ENCODE assay signal across 25 mouse cellular contexts in the genomic region with DNA sequence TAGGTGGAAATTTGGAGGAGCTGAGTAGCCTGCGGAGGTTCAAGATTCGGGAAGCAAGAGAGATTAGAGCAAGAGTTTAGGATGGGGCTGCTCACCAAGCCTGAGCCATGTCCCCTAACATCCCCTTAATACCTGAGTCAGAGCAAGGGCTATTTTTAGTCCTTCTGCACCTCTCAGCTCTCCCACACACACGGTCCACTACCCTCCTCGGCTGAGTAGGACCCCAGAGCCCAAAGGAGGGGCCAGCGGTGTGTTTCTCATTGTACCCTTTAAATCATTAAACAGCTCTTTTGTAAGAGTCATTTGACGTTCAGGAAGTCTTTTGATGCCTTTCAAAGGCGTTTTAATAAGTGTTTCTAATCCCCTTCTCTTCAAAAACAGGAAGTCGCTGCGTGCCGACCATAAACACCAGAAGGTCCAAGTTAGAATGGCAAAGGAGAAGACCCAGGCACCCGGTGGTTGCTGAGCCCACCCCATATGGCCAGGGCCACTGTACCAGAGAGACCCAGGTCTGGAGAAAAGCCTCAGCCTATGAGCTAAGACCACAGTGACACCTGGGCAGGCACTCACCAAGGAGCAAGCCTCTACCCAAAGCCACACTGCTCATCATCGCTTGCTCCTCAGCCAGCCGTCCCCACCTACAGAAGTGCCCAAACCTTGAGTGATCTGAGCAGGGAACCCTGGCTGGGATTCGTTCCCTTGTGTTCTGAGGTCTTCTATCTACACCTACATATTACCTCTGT. TPM values are rescaled to one million over a fixed set of nuclear protein-coding genes. Genes with fewer than 3 reads are reported as not detected.
DNase-seq lines count a peak whose midpoint lies in the region; ATAC-seq and TF ChIP-seq lines count a peak whose summit lies in the region.
"Had no signal": no experiment of that assay in that cellular context is flagged by ENCODE, and none has a peak within 500 bp of the region (broad histone marks: within the 10 kb centered on the region; RNA-seq: fewer than 3 reads in every experiment).

No protein-coding gene starts in this region.

- no peak for DNase-seq in kidney, postnatal 36 days
- DNase-seq in kidney, postnatal 0 days (ENCODE audit: low spot score) = peak; percentile 62
- no peak for DNase-seq in kidney, adult 9 months
- no peak for DNase-seq in limb, embryonic 10.5 days (ENCODE audit: low spot score)
- DNase-seq: adrenal gland, postnatal 10 days; B cell, adult 2 months; cerebellum, adult 11 months; cerebellum, adult 2 months; cerebellum, adult 9-11 months; cerebellum, postnatal 25 days; gastrocnemius, postnatal 10 days; gastrocnemius, postnatal 36 days; heart, adult 2 months; heart, postnatal 14 days had no signal

- TF ChIP-seq CTCF in kidney, postnatal 0 days (IDR thresholded peaks at IDR 0.05; ENCODE audit: low read depth) = no peak

- peak overlapping the region; percentile 11; the same call in 1 of the 2 replicates for H3K27ac ChIP-seq in kidney, embryonic 14.5 days (ENCODE audit: low read depth, low read length)
- no peak overlapping the region for H3K27ac ChIP-seq in kidney, postnatal 0 days
- peak overlapping the region; percentile 42; the same call in 1 of the 2 replicates for H3K27ac ChIP-seq in limb, embryonic 10.5 days
- no peak overlapping the region for H3K27ac ChIP-seq in forebrain, embryonic 12.5 days
- H3K27ac ChIP-seq: embryonic facial prominence, embryonic 12.5 days; embryonic facial prominence, embryonic 15.5 days; forebrain, embryonic 15.5 days; heart, adult 2 months; heart, embryonic 10.5 days; heart, embryonic 13.5 days; hindbrain, embryonic 12.5 days; hindbrain, embryonic 15.5 days had no signal

- no peak overlapping the region for H3K4me3 ChIP-seq in kidney, embryonic 14.5 days (ENCODE audit: low read length)
- H3K4me3 ChIP-seq in kidney, postnatal 0 days (replicated peaks; ENCODE audit: low read depth, low read length) = no peak overlapping the region
- H3K4me3 ChIP-seq in limb, embryonic 10.5 days = no peak overlapping the region
- H3K4me3 ChIP-seq in forebrain, embryonic 12.5 days (replicated peaks) = no peak overlapping the region
- H3K4me3 ChIP-seq: embryonic facial prominence, embryonic 12.5 days; embryonic facial prominence, embryonic 15.5 days; forebrain, embryonic 15.5 days; heart, adult 2 months; heart, embryonic 10.5 days; heart, embryonic 13.5 days; hindbrain, embryonic 12.5 days; hindbrain, embryonic 15.5 days had no signal

- WGBS in kidney, embryonic 14.5 days = 32% methylated on average over 14 of the region's 14 CpGs
- 28% methylated on average over 14 of the region's 14 CpGs for WGBS in kidney, postnatal 0 days
- 38% methylated on average over 14 of the region's 14 CpGs for WGBS in limb, embryonic 10.5 days
- WGBS in forebrain, embryonic 12.5 days = 40% methylated on average over 14 of the region's 14 CpGs

- H3K36me3 ChIP-seq in kidney, embryonic 14.5 days (ENCODE audit: control insufficient read depth, insufficient read depth, low read length) = no peaks in the 10 kb centered on the region
- no peaks in the 10 kb centered on the region for H3K36me3 ChIP-seq in kidney, postnatal 0 days (ENCODE audit: insufficient read depth, low read length)
- no peaks in the 10 kb centered on the region for H3K36me3 ChIP-seq in limb, embryonic 10.5 days
- no peaks in the 10 kb centered on the region for H3K36me3 ChIP-seq in forebrain, embryonic 12.5 days (replicated peaks)
- H3K36me3 ChIP-seq: embryonic facial prominence, embryonic 12.5 days; embryonic facial prominence, embryonic 15.5 days; forebrain, embryonic 15.5 days; heart, embryonic 10.5 days; heart, embryonic 13.5 days; hindbrain, embryonic 12.5 days; hindbrain, embryonic 15.5 days had no signal

- no peak overlapping the region for H3K9ac ChIP-seq in kidney, embryonic 14.5 days (ENCODE audit: low read depth, low read length)
- no peak overlapping the region for H3K9ac ChIP-seq in kidney, postnatal 0 days (ENCODE audit: low read depth, low read length)
- H3K9ac ChIP-seq in forebrain, embryonic 12.5 days = no peak overlapping the region
- H3K9ac ChIP-seq: embryonic facial prominence, embryonic 12.5 days; embryonic facial prominence, embryonic 15.5 days; forebrain, embryonic 15.5 days; heart, embryonic 13.5 days; hindbrain, embryonic 15.5 days had no signal

- peak overlapping the region; percentile 15; the same call in 1 of the 2 replicates for H3K4me2 ChIP-seq in kidney, embryonic 14.5 days (replicated peaks; ENCODE audit: low read depth, low read length)
- peak overlapping the region; percentile 16; the same call in 1 of the 2 replicates for H3K4me2 ChIP-seq in kidney, postnatal 0 days (ENCODE audit: low read length)
- H3K4me2 ChIP-seq in forebrain, embryonic 12.5 days = no peak overlapping the region
- H3K4me2 ChIP-seq: embryonic facial prominence, embryonic 12.5 days; embryonic facial prominence, embryonic 15.5 days; forebrain, embryonic 15.5 days; heart, embryonic 13.5 days; hindbrain, embryonic 12.5 days; hindbrain, embryonic 15.5 days had no signal

- 0 out of 2 replicates have a peak, but pooled peaks cover 4% of the 10 kb centered on the region for H3K27me3 ChIP-seq in kidney, embryonic 14.5 days (ENCODE audit: control insufficient read depth, insufficient read depth, low read length)
- no peaks in the 10 kb centered on the region for H3K27me3 ChIP-seq in kidney, postnatal 0 days (ENCODE audit: insufficient read depth, low read length)
- peaks cover 93% of the 10 kb centered on the region for H3K27me3 ChIP-seq in limb, embryonic 10.5 days (ENCODE audit: low read depth, poor library complexity, severe bottlenecking)
- peaks cover 45% of the 10 kb centered on the region; the same call in 1 of the 2 replicates for H3K27me3 ChIP-seq in forebrain, embryonic 12.5 days
- H3K27me3 ChIP-seq: embryonic facial prominence, embryonic 15.5 days; forebrain, embryonic 15.5 days; hindbrain, embryonic 15.5 days had no signal

- H3K9me3 ChIP-seq in kidney, embryonic 14.5 days (ENCODE audit: control insufficient read depth, low read length) = no peaks in the 10 kb centered on the region
- no peaks in the 10 kb centered on the region for H3K9me3 ChIP-seq in kidney, postnatal 0 days (replicated peaks; ENCODE audit: low read length)
- H3K9me3 ChIP-seq in limb, embryonic 10.5 days (replicated peaks) = no peaks in the 10 kb centered on the region
- H3K9me3 ChIP-seq in forebrain, embryonic 12.5 days = no peaks in the 10 kb centered on the region
- H3K9me3 ChIP-seq: embryonic facial prominence, embryonic 12.5 days; embryonic facial prominence, embryonic 15.5 days; forebrain, embryonic 15.5 days; heart, embryonic 10.5 days; heart, embryonic 13.5 days; hindbrain, embryonic 12.5 days; hindbrain, embryonic 15.5 days had no signal

- peaks cover 9% of the 10 kb centered on the region; the same call in 1 of the 2 replicates for H3K4me1 ChIP-seq in kidney, embryonic 14.5 days (ENCODE audit: control insufficient read depth, insufficient read depth, low read length)
- H3K4me1 ChIP-seq in kidney, postnatal 0 days (replicated peaks; ENCODE audit: insufficient read depth, low read length) = no peaks in the 10 kb centered on the region
- H3K4me1 ChIP-seq in limb, embryonic 10.5 days = peaks cover 36% of the 10 kb centered on the region
- H3K4me1 ChIP-seq in forebrain, embryonic 12.5 days = 0 out of 2 replicates have a peak, but pooled peaks cover 7% of the 10 kb centered on the region
- H3K4me1 ChIP-seq: embryonic facial prominence, embryonic 12.5 days; forebrain, embryonic 15.5 days; heart, embryonic 10.5 days; heart, embryonic 13.5 days; hindbrain, embryonic 12.5 days; hindbrain, embryonic 15.5 days had no signal

- ATAC-seq in kidney, embryonic 14.5 days (ENCODE audit: low FRiP score, low TSS enrichment) = peak; percentile 66; the same call in 1 of the 2 replicates
- ATAC-seq in kidney, postnatal 0 days (replicated peaks; ENCODE audit: low FRiP score, low read depth) = peak; percentile 71; the same call in 1 of the 2 replicates
- ATAC-seq in CD4-positive, CD25-positive, alpha-beta regulatory T cell, adult 4 months = peak; percentile 47
- ATAC-seq in forebrain, embryonic 12.5 days (ENCODE audit: low FRiP score) = no peak
- ATAC-seq in frontal cortex, adult (ENCODE audit: low TSS enrichment) = no peak
- ATAC-seq: forebrain, embryonic 15.5 days had no signal

RNA-seq across cellular contexts. Expression of a gene that starts 22.2 kb away (rescaled TPM):
- 0.09 and 0.13 TPM in 2 replicates for polyA plus RNA-seq in kidney, embryonic 14.5 days (2014; fragmentation: Nextera tagmentation; extraction: Ambion mirVana)
- polyA plus RNA-seq in kidney, postnatal 0 days (2015; fragmentation: Nextera tagmentation; extraction: Ambion mirVana) = 0.20 and 0.22 TPM in 2 replicates
- polyA plus RNA-seq in CD4-positive, CD25-positive, alpha-beta regulatory T cell, adult 4 months (2017; shearing (Covaris generic)) = not detected
- polyA plus RNA-seq in limb, embryonic 10.5 days (2016; fragmentation: Nextera tagmentation; extraction: Ambion mirVana) = 0.58 and 0.74 TPM in 2 replicates
- polyA plus RNA-seq in forebrain, embryonic 12.5 days (2016; fragmentation: Nextera tagmentation; extraction: Ambion mirVana) = 1.9 and 2.4 TPM in 2 replicates

Comparison
In these comparisons a context has a peak if more than half of its experiments do, and no peak if none do; other contexts are left out.
1. H3K27ac ChIP-seq: peak in kidney, embryonic 14.5 days (single experiment) and limb, embryonic 10.5 days (single experiment); none in kidney, postnatal 0 days (single experiment) and forebrain, embryonic 12.5 days (single experiment).
2. ATAC-seq: peak in kidney, embryonic 14.5 days (single experiment), kidney, postnatal 0 days (single experiment) and CD4-positive, CD25-positive, alpha-beta regulatory T cell, adult 4 months (single experiment); none in forebrain, embryonic 12.5 days (single experiment) and frontal cortex, adult (single experiment).